Mouse (Mus musculus) erythroblast, embryonic 14.5 days (primary cell): Measurements from ENCODE around the gene Tnpo1. TPM values are rescaled to one million over a fixed set of nuclear protein-coding genes. Genes with fewer than 3 reads are reported as not detected.

Experiments used
- H3K27me3 ChIP-seq: 2 replicates; pipeline ENCODE4 v1.6.1; 2012; ENCODE audit warnings: inconsistent platforms; ENCODE audit not compliant: control insufficient read depth
- H3K36me3 ChIP-seq: 2 replicates; pipeline ENCODE4 v1.6.1; 2012; ENCODE audit warnings: mild to moderate bottlenecking, inconsistent platforms; ENCODE audit not compliant: control insufficient read depth
- H3K4me1 ChIP-seq: 2 replicates; pipeline ENCODE4 v1.6.1; 2012; ENCODE audit warnings: inconsistent platforms; ENCODE audit not compliant: control insufficient read depth
- H3K4me3 ChIP-seq: replicated peaks from 2 replicates; pipeline ENCODE3; 2012; ENCODE audit warnings: moderate library complexity, mild to moderate bottlenecking, inconsistent platforms
- H3K9me3 ChIP-seq: 2 replicates; pipeline ENCODE4 v1.6.1; 2012; ENCODE audit warnings: low read length, inconsistent platforms, mixed read lengths; ENCODE audit not compliant: control insufficient read depth
- GATA1 ChIP-seq: IDR thresholded peaks from 2 replicates; pipeline ENCODE4 v1.6.1; 2012; ENCODE audit warnings: low read length, inconsistent platforms, mixed read lengths
- TAL1 ChIP-seq: IDR thresholded peaks from 3 replicates; pipeline ENCODE4 v1.6.1; 2012; ENCODE audit warnings: low read length, inconsistent platforms, mixed read lengths
- polyA plus RNA-seq: library from polyadenylated mRNA; stranded (reverse); fragments of >175 nt; gene quantifications from 2 replicates; pipeline ENCODE4 v1.2.3, GENCODE M21; 2012

The Tnpo1 gene
- polyA plus RNA-seq, 1 experiment, result 0.25 TPM

DNA sequence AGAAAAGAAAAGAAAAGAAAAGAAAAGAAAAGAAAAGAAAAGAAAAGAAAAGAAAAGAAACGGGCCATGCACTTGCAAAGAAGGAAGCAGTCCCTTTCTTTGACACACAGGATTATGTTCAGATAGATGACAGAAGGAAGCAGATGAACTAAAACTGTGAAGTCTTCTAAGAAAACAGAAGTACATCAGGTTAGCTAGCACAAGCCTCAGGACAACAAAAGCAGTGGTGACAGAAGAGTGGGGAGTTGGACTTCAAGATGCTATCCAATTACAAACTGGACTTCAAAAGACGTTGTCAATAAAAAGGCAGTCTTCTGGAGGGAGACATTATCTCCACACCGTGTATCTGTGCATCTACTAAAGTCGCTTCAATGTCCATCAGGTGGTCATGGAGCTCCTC, 113.9 kb downstream of the Tnpo1 start:
- H3K9me3 ChIP-seq, result no peaks in the 10 kb centered on the region
- peaks cover 25% of the 10 kb centered on the region for H3K36me3 ChIP-seq
- H3K27me3 ChIP-seq, result no peaks in the 10 kb centered on the region
- no peak for TF ChIP-seq GATA1
- peak overlapping the region; percentile 99 for H3K4me3 ChIP-seq
- H3K4me1 ChIP-seq, result peaks cover 66% of the 10 kb centered on the region

DNA sequence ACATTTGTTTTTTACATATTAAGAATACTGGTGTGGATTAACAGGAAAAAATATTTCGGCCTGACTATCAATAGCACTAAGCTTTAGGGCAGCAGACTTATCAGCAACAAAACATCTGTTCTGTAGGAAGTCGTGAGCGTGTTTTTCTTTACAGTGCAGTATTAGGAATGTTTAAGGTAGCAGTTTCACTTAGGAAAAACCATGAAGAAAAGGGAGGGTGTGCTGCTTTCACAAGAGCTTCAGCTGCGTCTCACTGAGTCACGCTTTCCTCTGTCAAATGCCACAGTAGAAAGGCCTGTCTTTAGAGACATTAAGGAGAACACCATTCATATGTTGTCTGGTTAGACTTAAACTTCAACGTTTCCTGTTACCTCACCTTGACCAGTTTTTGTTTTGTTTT, 116.0 kb downstream of the Tnpo1 start:
- Histone ChIP-seq H3K9me3 (no peaks in the 10 kb centered on the region), H3K27me3 (no peaks in the 10 kb centered on the region), H3K4me3 (peak overlapping the region; percentile 63), H3K4me1 (peaks cover 54% of the 10 kb centered on the region), H3K36me3 (peaks cover 36% of the 10 kb centered on the region)
- TF ChIP-seq GATA1 (peak; percentile 71), TAL1 (peak; percentile 86)

DNA sequence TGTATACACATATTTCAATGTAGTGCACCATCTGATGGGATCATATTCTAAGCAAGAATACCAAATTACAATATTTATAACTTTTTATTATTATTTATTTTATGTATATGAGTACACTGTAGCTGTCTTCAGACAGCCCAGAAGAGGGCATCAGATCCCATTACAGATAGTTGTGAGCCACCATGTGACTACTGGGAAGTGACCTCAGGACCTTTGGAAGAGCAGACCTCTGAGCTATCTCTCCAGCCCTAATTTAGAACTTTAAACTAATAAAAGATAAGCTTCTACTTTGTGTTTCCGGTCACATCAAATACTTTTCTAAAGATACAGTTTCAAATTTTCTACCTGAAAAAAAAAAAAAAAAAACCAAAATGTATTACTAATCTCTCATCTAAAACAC, 117.1 kb downstream of the Tnpo1 start:
- TF ChIP-seq GATA1, result 0 out of 2 replicates have a peak, but pooled peaks have one; percentile 22
- no peak for TF ChIP-seq TAL1
- H3K36me3 ChIP-seq, result peaks cover 44% of the 10 kb centered on the region
- H3K9me3 ChIP-seq, result no peaks in the 10 kb centered on the region
- peaks cover 61% of the 10 kb centered on the region for H3K4me1 ChIP-seq
- H3K4me3 ChIP-seq, result peak overlapping the region; percentile 63
- no peaks in the 10 kb centered on the region for H3K27me3 ChIP-seq

DNA sequence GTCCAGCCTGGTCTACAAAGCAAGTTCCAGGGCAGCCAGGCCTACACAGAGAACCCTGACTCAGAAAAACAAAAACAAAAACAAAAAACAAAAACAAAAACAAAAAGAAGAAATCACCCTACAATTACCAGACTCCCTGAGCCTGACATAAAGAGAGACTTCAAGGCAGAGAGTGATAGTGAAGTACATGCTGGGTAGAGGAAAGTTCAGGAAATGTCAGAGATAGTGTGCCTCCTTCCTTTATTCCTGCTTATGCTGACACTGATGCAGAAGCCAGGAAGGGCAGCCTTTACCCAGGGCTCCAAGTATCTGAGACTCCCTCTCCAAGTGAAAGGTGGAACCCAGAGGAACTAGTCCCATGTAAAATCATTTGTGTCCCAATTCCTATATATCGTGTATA, 121.7 kb downstream of the Tnpo1 start:
- peaks cover 3% of the 10 kb centered on the region; the same call in 1 of the 2 replicates for H3K9me3 ChIP-seq
- TF ChIP-seq TAL1 (no peak), GATA1 (no peak)
- no peak overlapping the region for H3K4me3 ChIP-seq
- H3K4me1 ChIP-seq, result peaks cover 26% of the 10 kb centered on the region
- no peaks in the 10 kb centered on the region for H3K27me3 ChIP-seq
- peaks cover 67% of the 10 kb centered on the region for H3K36me3 ChIP-seq

DNA sequence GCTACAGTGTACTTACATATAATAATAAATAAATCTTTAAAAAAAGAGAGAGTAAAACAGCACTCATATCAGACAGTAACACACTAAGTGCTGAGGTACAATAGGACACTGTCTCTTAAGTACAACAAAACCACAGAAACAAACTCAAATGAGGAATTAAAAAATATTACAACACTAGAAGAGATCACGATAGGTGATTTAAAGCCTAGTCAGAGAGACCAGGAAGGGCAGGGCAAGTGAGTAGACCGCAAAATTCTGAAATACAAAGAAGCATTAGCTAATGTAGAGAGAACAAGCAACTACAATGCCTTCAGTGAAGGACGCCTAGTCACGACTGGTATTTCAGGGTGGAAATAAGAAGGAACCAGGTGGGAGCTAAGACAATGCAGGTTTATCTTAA, 122.5 kb downstream of the Tnpo1 start:
- H3K4me1 ChIP-seq, result peaks cover 18% of the 10 kb centered on the region
- H3K27me3 ChIP-seq, result no peaks in the 10 kb centered on the region
- peaks cover 3% of the 10 kb centered on the region; the same call in 1 of the 2 replicates for H3K9me3 ChIP-seq
- peaks cover 74% of the 10 kb centered on the region for H3K36me3 ChIP-seq
- TF ChIP-seq GATA1, result no peak
- TF ChIP-seq TAL1, result no peak
- no peak overlapping the region for H3K4me3 ChIP-seq

DNA sequence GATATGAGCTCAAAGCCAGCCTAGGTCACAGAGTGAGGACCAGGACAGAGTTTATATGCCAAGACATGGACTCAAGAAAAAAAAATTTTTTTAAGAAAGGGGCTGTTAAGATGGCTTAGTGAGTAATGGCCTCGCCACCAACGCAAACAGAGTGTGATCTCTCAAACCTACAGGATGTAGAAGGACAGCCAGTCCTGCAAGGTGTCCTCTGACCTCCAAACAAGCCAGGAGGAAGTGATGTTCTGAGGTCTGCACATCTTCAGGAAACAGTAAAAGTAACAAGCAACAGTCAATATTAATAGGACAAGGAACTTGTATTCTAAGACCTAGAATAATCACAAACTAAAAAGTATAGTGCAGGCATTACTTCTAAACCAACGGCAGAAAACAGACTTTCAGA, 123.2 kb downstream of the Tnpo1 start:
- H3K36me3 ChIP-seq, result peaks cover 77% of the 10 kb centered on the region

DNA sequence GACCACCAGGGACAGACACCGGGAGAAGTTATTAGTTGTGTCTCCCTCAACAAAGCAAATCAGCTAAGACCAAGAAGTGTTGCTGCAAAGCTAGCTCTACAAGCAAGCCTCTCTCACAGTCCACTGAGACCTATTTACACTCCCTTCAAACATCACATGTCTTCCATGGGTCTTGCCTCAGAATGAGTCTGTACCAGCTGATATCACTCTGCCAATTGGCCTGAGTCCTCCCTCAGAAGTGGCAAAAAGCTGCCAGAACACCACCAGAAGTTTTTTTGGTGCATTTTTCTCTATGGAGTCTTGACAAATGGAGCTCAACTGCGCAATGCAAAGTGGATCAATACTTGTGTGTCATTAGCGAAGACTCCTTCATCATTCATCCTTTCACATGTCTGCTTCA, 130.7 kb downstream of the Tnpo1 start:
- Histone ChIP-seq H3K36me3 (peaks cover 84% of the 10 kb centered on the region), H3K9me3 (no peaks in the 10 kb centered on the region), H3K4me3 (no peak overlapping the region), H3K4me1 (peaks cover 4% of the 10 kb centered on the region), H3K27me3 (no peaks in the 10 kb centered on the region)
- TF ChIP-seq GATA1, result no peak
- TF ChIP-seq TAL1, result no peak

More for the DNA sequence above, 123.2 kb downstream of the Tnpo1 start:
- TF ChIP-seq TAL1 (no peak), GATA1 (no peak)
- H3K27me3 ChIP-seq, result no peaks in the 10 kb centered on the region
- peaks cover 11% of the 10 kb centered on the region for H3K4me1 ChIP-seq
- H3K9me3 ChIP-seq, result peaks cover 3% of the 10 kb centered on the region; the same call in 1 of the 2 replicates
- no peak overlapping the region for H3K4me3 ChIP-seq

DNA sequence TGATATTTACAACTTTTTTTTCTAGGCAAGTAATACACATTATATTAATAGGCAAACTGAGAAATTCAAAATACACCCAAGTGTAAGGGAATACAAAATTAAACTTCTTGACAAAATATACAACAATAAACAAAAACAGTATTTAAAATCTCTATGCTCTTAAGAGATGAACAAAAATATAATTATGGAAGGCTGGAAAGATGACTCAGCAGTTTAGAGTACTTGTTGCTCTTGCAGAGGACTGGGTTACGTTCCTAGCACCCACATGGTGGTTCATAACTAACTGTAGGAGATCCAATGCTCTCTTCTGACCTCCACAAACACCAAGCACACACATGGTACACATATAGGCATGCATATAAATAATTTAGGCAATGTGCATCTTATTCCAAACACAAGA, 133.3 kb downstream of the Tnpo1 start:
- TF ChIP-seq GATA1 (no peak), TAL1 (no peak)
- H3K9me3 ChIP-seq, result no peaks in the 10 kb centered on the region
- peaks cover 77% of the 10 kb centered on the region for H3K36me3 ChIP-seq
- H3K27me3 ChIP-seq, result no peaks in the 10 kb centered on the region
- peaks cover 6% of the 10 kb centered on the region for H3K4me1 ChIP-seq
- H3K4me3 ChIP-seq, result no peak overlapping the region

DNA sequence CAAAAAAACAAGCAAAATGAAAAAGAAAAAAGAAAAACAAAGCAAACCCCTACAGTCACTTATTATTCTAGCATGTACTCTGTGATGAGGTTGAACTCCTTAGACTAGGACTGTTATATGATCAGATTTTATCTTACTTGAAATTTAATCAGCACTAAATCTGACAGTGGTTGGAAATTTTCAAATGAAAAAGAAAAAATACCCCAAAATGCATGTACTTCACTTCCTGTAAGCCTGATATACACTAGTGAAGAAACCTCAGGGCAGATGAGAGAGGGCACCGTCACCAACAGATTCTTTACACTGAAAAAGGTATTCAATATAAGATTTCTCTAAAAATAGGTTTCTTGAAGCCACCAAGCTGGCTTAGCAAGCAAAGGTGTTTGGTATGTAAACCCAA, 134.5 kb downstream of the Tnpo1 start:
- H3K27me3 ChIP-seq, result no peaks in the 10 kb centered on the region
- H3K36me3 ChIP-seq, result peaks cover 81% of the 10 kb centered on the region
- no peak overlapping the region for H3K4me3 ChIP-seq
- no peaks in the 10 kb centered on the region for H3K9me3 ChIP-seq
- peaks cover 12% of the 10 kb centered on the region for H3K4me1 ChIP-seq
- no peak for TF ChIP-seq TAL1

Other genes with a start within 250 kb of the Tnpo1 start
- gene Tmem171, start 231.6 kb downstream of the Tnpo1 start, polyA plus RNA-seq, result not detected in 2 replicates
- 0.28 and 0.49 TPM in 2 replicates for gene Fcho2, start 110.9 kb downstream of the Tnpo1 start, polyA plus RNA-seq
- not detected in 2 replicates for gene 1700024P04Rik, start 58.2 kb upstream of the Tnpo1 start, polyA plus RNA-seq